Mouse (Mus musculus) stomach, postnatal 0 days (tissue): ENCODE results near the gene Izumo4. TPM values are rescaled to one million over a fixed set of nuclear protein-coding genes. Genes with fewer than 3 reads are reported as not detected.
A peak's percentile ranks its signal among the peaks of the same experiment; 100 is the strongest.

ENCODE experiments used
- ATAC-seq: fragments of 200-750 bp; cut with Nextera tagmentation; 2 replicates; pipeline ENCODE4 v1.8.0; 2017; ENCODE audit not compliant: low FRiP score, low TSS enrichment
- DNase-seq: peaks from one replicate; pipeline ENCODE4 v3.0.0-alpha.2; 2016; ENCODE audit warnings: low spot score
- H3K27ac ChIP-seq: fragments of 300-500 bp; sonication (generic); replicated peaks from 2 replicates; pipeline ENCODE4 v1.5.1; 2014; ENCODE audit warnings: mild to moderate bottlenecking, control low read depth
- H3K27me3 ChIP-seq: fragments of 300-500 bp; sonication (generic); 2 replicates; pipeline ENCODE4 v1.6.1; 2014; ENCODE audit warnings: low read length; ENCODE audit not compliant: control insufficient read depth, insufficient read depth
- H3K36me3 ChIP-seq: fragments of 300-500 bp; sonication (generic); 2 replicates; pipeline ENCODE4 v1.6.1; 2014; ENCODE audit warnings: low read length, mixed read lengths; ENCODE audit not compliant: control insufficient read depth, insufficient read depth
- H3K4me1 ChIP-seq: fragments of 300-500 bp; sonication (generic); replicated peaks from 2 replicates; pipeline ENCODE4 v1.6.1; 2014; ENCODE audit warnings: antibody characterized with exemption; ENCODE audit not compliant: control insufficient read depth, insufficient read depth
- H3K4me2 ChIP-seq: fragments of 300-500 bp; sonication (generic); replicated peaks from 2 replicates; pipeline ENCODE4 v1.6.1; 2014; ENCODE audit warnings: low read depth, mild to moderate bottlenecking, control low read depth, moderate library complexity
- H3K4me3 ChIP-seq: fragments of 300-500 bp; sonication (generic); 2 replicates; pipeline ENCODE4 v1.5.1; 2014; ENCODE audit warnings: low read depth, low read length, control low read depth
- H3K9ac ChIP-seq: fragments of 300-500 bp; sonication (generic); 2 replicates; pipeline ENCODE4 v1.6.1; 2014; ENCODE audit warnings: mild to moderate bottlenecking, low read length, control low read depth, mixed read lengths
- H3K9me3 ChIP-seq: fragments of 300-500 bp; sonication (generic); 2 replicates; pipeline ENCODE4 v1.6.1; 2016; ENCODE audit warnings: low read length; ENCODE audit not compliant: control insufficient read depth
- CTCF ChIP-seq: IDR thresholded peaks from 2 replicates; pipeline ENCODE4 v1.5.1; 2016; ENCODE audit warnings: antibody characterized with exemption, low read depth, mild to moderate bottlenecking, moderate library complexity
- EP300 ChIP-seq: optimal IDR thresholded peaks from 2 replicates; pipeline ENCODE3; 2016; ENCODE audit warnings: antibody characterized with exemption
- WGBS: fragments of 180-500 bp; shearing (Covaris S2); extraction: QIAGEN DNeasy Blood & Tissue Kit; methylation state at CpG from one replicate; pipeline ENCODE4 v1.1.7; 2014; 5-methylcytosine and 5-hydroxymethylcytosine counted together
- polyA plus RNA-seq: library from polyadenylated mRNA; unstranded; fragments of >200 nt; fragmentation: Nextera tagmentation; extraction: Ambion mirVana; gene quantifications from 2 replicates; pipeline ENCODE4 v1.2.1, GENCODE M21; 2015

The Izumo4 gene
- polyA plus RNA-seq, 1 experiment from 2014 or later: 14.8 TPM

DNA sequence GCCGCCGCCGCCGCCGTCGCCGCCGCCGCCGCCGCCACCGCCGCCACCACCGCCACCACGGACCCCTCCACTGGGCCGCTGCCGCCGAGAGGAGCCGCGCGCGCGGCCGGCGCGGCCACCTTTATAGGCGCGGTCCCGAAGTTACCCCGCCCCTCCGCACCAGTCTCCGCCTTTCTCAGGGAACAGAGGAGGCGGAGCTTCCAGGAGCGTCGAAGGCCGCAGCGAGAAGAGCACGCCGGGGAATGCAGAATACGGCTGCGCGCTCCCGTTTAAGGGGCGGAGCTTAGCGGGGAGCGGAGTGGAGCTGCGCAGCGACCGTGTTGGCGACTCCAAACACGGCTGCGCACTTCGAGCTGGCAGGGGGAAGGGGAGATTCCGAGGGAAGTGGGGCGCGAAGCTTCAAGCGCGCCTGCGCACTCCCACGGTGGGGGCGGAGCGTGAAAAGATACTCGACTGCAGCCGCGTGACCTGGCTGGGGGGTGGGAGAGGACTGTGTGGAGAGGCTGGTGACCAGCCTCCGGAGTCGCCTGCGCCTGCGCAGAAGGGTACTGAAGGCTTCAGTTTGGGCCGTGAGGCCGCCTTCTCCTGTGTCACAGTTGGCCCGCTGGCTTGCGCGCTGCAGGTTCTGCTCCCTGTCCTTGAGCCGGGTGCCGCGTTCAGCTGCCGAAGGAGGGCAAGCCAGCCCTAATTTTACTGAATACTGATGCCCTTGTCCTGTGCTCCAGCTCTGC, 25.6 kb upstream of the Izumo4 start:
- Histone ChIP-seq H3K9ac (peak overlapping the region; percentile 98), H3K4me3 (peak overlapping the region; percentile 92), H3K27ac (peak overlapping the region; percentile 100), H3K9me3 (no peaks in the 10 kb centered on the region), H3K4me2 (peak overlapping the region; percentile 86), H3K36me3 (peaks cover 14% of the 10 kb centered on the region), H3K4me1 (peaks cover 31% of the 10 kb centered on the region), H3K27me3 (no peaks in the 10 kb centered on the region)
- ATAC-seq (peak; percentile 88), DNase-seq (peak; percentile 100)
- TF ChIP-seq CTCF: no peak; the same call in 1 of the 2 replicates
- no peak for TF ChIP-seq EP300
- under 1% methylated on average over 66 of the region's 78 CpGs for WGBS

DNA sequence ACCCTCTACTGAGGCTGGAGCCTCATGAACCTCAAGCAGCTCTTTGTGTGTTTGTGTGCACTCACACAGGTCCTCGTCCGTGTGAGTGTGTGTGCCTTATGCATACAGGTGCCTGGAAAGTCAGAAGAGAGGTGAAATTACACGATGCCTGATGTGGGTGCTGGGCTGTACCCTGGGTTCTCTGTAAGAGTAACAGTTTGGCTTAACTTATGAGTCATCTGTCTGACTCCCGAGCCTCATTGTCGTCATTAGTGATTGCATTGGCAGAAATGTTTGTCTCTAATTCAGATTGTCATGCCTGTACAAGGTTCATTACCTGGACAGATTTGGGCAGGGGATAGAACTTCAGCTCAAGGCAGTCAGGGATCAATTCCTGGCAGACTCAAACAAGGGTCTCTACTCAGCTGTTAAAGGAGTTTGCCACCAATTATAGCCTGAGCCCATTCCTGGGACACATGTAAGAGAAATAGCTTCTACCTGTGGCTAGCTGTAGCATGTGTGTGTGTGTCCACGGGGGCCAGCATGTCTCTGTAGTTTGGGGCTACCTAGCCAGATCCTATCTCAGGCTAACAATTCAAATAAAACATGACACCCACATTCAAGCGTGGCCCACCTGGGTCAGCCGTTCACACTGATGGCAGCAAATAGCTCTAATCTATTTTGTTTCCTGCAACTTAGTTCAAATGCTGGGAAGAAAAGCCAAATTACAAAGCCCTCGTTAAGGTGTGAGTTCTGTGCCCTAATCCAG, 24.7 kb upstream of the Izumo4 start:
- peak overlapping the region; percentile 78 for H3K4me2 ChIP-seq
- no peak for TF ChIP-seq EP300
- peak overlapping the region; percentile 83 for H3K9ac ChIP-seq
- no peaks in the 10 kb centered on the region for H3K9me3 ChIP-seq
- peaks cover 31% of the 10 kb centered on the region for H3K4me1 ChIP-seq
- ATAC-seq (peak; percentile 5; the same call in 1 of the 2 replicates), DNase-seq (peak; percentile 61)
- no peaks in the 10 kb centered on the region for H3K27me3 ChIP-seq
- peak overlapping the region; percentile 92 for H3K4me3 ChIP-seq
- 0 out of 2 replicates have a peak, but pooled peaks cover 7% of the 10 kb centered on the region for H3K36me3 ChIP-seq
- H3K27ac ChIP-seq: peak overlapping the region; percentile 100
- WGBS: 20% methylated on average over 9 of the region's 9 CpGs

DNA sequence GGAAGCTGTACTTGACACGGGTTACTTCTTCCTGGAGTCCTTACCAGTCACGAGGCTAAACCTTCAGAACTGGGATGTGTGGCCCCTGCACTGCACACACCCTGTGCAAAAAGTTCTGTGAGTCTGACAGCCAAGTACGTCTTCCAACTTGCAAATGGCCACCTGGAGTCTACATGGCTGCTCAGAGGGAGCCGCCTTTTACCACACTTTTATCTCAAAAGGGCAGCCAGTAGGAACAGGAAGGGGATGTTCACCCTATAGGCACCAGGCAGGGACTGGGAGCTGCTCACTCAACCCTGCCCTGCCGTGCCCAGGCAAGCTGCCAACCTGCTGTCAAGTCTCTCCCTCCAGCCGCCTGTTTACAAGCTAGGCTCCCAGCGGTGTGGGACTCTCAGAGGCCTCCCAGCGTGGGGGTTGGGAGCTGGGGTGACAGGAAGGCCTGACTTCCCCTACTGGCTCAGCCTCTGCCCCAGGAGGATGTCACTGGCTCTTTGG, 24.0 kb upstream of the Izumo4 start, which contains the start of gene Mknk2:
TSS of gene Mknk2 (minus strand) at position 171 of the 495 bp plus-strand sequence.
- peak within 1 kb of the TSS; percentile 92 for H3K4me3 ChIP-seq
- H3K4me1 ChIP-seq: peaks cover 31% of the 10 kb centered on the region
- peak; percentile 32; the same call in 1 of the 2 replicates for TF ChIP-seq CTCF
- TF ChIP-seq EP300: no peak
- peak within 1 kb of the TSS; percentile 100 for H3K27ac ChIP-seq
- H3K36me3 ChIP-seq: 0 out of 2 replicates have a peak, but pooled peaks cover 4% of the 10 kb centered on the region
- DNase-seq (peak; percentile 98), ATAC-seq (peak; percentile 76)
- H3K9me3 ChIP-seq: no peaks in the 10 kb centered on the region
- H3K27me3 ChIP-seq: no peaks in the 10 kb centered on the region
- H3K9ac ChIP-seq: peak within 1 kb of the TSS; percentile 83
- 4% methylated on average over 8 of the region's 8 CpGs for WGBS
- peak within 1 kb of the TSS; percentile 78 for H3K4me2 ChIP-seq

DNA sequence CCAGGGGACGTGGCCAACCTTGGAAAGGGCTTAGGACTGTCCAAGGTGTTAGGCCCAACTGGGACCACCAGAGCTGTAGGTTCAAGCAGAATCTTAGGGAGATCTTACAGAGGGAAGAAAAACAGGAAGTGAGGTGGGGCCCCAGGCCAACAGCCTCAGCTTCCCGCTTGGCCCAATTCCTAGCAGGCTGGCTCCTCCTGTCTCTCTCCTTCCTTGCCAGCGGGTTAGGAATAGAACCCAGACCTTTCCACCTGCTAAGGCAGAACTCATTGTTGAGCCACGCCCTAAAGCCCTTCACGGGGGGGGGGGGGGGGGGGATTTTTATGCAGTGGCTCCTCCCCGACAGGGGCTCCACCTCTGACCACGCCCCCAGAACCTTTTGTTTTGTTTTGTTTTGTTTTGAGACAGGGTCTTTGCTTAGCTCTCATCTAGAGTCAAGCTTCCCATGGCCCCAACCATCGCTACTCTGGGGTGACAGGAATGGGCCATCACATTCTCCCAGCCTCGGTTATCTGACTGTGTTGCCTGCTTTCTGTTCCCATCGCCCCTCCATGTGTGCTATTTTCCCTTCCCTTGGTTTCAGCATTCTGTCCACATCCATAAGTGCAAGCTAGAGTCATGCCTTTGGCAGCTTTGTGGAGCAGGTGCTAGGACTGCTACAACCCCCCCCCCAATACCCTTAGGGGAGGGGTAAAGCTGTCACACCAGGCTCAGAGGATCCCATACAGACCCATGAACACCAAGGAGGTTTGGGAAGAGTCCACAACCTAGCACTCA, 23.2 kb upstream of the Izumo4 start:
- Histone ChIP-seq H3K27me3 (no peaks in the 10 kb centered on the region), H3K4me3 (no peak overlapping the region), H3K4me2 (peak overlapping the region; percentile 14), H3K9ac (peak overlapping the region; percentile 83; the same call in 1 of the 2 replicates), H3K9me3 (no peaks in the 10 kb centered on the region), H3K27ac (peak overlapping the region; percentile 100), H3K36me3 (no peaks in the 10 kb centered on the region), H3K4me1 (peaks cover 31% of the 10 kb centered on the region)
- TF ChIP-seq CTCF (no peak), EP300 (no peak)
- WGBS: 49% methylated on average over 8 of the region's 10 CpGs
- ATAC-seq (no peak), DNase-seq (peak; percentile 57)

DNA sequence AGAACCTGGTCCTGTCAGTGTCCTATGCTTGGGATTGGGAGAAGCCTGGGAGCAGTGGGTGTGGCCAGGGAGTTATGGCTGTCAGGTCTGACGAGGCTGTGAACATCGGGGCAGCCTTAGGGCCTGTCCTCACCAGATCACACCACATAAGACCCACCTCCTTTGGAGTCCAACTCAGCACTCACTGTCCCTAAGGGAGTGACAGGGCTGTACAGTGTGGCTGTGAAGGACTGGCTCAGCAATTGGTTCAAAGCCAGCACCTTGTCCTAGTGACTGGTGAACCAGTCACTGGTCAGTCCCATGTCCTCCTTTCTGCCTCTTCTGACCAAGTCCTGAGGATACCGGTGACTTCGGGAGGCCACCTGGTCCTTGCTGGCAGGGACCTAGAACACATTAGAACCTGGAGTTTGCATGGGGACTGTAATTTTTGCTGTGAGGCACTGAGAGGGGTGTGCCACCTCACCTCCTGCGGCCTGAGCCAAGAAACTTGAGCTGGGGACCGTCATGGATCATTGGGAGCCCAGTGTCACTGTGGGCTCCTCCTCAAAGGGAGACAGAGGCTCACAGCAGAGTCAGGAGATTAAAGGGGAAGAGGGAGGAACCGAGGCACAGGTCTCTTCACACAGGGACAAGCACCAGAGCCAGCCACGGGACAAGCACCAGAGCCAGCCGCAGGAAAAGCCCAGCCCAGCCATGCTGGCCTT, 22.3 kb upstream of the Izumo4 start:
- no peak for DNase-seq

More for the DNA sequence above, 22.3 kb upstream of the Izumo4 start:
- Histone ChIP-seq H3K27ac (peak overlapping the region; percentile 100), H3K9ac (no peak overlapping the region), H3K4me2 (no peak overlapping the region), H3K4me3 (no peak overlapping the region), H3K27me3 (no peaks in the 10 kb centered on the region), H3K9me3 (no peaks in the 10 kb centered on the region), H3K4me1 (peaks cover 22% of the 10 kb centered on the region), H3K36me3 (no peaks in the 10 kb centered on the region)
- ATAC-seq: no peak
- WGBS: 50% methylated on average over 9 of the region's 9 CpGs
- no peak for TF ChIP-seq EP300
- no peak for TF ChIP-seq CTCF
